Mouse (Mus musculus): Measurements from ENCODE around the gene Gm2696.

- TF ChIP-seq MAX (IDR thresholded peaks at IDR 0.05; ENCODE audit: low read depth) (no peak), TCF12 (IDR thresholded peaks at IDR 0.05; ENCODE audit: insufficient read depth, poor library complexity, severe bottlenecking) (no peak), POLR2A (IDR thresholded peaks at IDR 0.05; ENCODE audit: insufficient read length, low read depth) (no peak), POLR2AphosphoS2 (IDR thresholded peaks at IDR 0.05; ENCODE audit: insufficient read length, low read depth) (no peak), E2F4 (IDR thresholded peaks at IDR 0.05; ENCODE audit: insufficient read depth) (no peak)
Observed at GRCm38 (mm10) chr10:77861675-77862074, 47.2 kb downstream of the Gm2696 start, which contains the start of gene Gm3285.

Measured in myocyte (in vitro differentiated cells).